Mouse (Mus musculus): ENCODE data around the gene Akap7. TPM values are rescaled to one million over a fixed set of nuclear protein-coding genes. Genes with fewer than 3 reads are reported as not detected.

The Akap7 gene
- polyA plus RNA-seq (2014; fragmentation: Nextera tagmentation; extraction: Ambion mirVana) = 20.5 and 22.1 TPM in 2 replicates

- no peaks in the 10 kb centered on the region for H3K4me1 ChIP-seq (ENCODE audit: control insufficient read depth, insufficient read depth, low read length)
Measured at GRCm38 (mm10) chr10:25307770-25308169, at the start of gene Akap7. Gene Akap7 (minus strand): TSS chr10:25307870.

DNA sequence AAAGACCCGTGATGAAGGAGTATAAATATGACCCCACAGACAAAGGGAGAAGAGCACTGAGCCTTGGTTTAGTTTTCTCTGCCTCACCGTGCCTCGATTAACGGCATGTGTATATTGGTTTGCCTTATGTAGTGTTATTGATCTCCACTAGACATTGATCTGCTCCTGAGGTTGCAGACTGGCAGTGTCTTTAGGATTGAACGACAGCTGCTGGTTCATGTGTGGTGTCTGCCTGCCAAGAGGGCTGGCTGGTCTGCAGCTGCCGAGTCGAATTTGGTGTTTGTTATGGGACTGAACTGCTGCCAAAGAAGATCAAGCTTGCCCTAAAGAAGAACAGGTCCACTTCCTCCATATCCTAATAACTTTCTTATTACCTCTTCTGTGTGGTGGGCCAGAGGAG, 46.7 kb upstream of the Akap7 start:
- no peaks in the 10 kb centered on the region for H3K4me1 ChIP-seq (ENCODE audit: control insufficient read depth, insufficient read depth, low read length)
- WGBS = 91% methylated on average over 7 of the region's 7 CpGs
- H3K36me3 ChIP-seq (ENCODE audit: control insufficient read depth, insufficient read depth, low read length) = no peaks in the 10 kb centered on the region
- H3K9me3 ChIP-seq (ENCODE audit: control insufficient read depth, low read length) = no peaks in the 10 kb centered on the region
- H3K4me2 ChIP-seq = no peak overlapping the region
- no peak overlapping the region for H3K27ac ChIP-seq (ENCODE audit: low read depth, low read length)
- DNase-seq (ENCODE audit: low spot score, missing footprints) (no peak), ATAC-seq (ENCODE audit: low FRiP score) (no peak)
- no peak overlapping the region for H3K9ac ChIP-seq (ENCODE audit: low read length)
- no peak overlapping the region for H3K4me3 ChIP-seq (ENCODE audit: low read depth, low read length)
- no peaks in the 10 kb centered on the region for H3K27me3 ChIP-seq (ENCODE audit: control insufficient read depth, insufficient read depth, low read length)

More at GRCm38 (mm10) chr10:25307770-25308169, at the start of gene Akap7:
- Histone ChIP-seq H3K9ac (ENCODE audit: low read length) (no peak within 1 kb of the TSS), H3K4me3 (ENCODE audit: low read depth, low read length) (no peak within 1 kb of the TSS), H3K27me3 (ENCODE audit: control insufficient read depth, insufficient read depth, low read length) (no peaks in the 10 kb centered on the region), H3K9me3 (ENCODE audit: control insufficient read depth, low read length) (no peaks in the 10 kb centered on the region), H3K4me2 (no peak within 1 kb of the TSS), H3K36me3 (ENCODE audit: control insufficient read depth, insufficient read depth, low read length) (no peaks in the 10 kb centered on the region), H3K27ac (ENCODE audit: low read depth, low read length) (no peak within 1 kb of the TSS)
- WGBS = 93% methylated on average over 9 of the region's 9 CpGs
- ATAC-seq (ENCODE audit: low FRiP score) (no peak), DNase-seq (ENCODE audit: low spot score, missing footprints) (no peak)

GRCm38 (mm10) chr10:25353941-25354340, 46.3 kb upstream of the Akap7 start:
- Histone ChIP-seq H3K4me1 (ENCODE audit: control insufficient read depth, insufficient read depth, low read length) (no peaks in the 10 kb centered on the region), H3K9ac (ENCODE audit: low read length) (no peak overlapping the region), H3K9me3 (ENCODE audit: control insufficient read depth, low read length) (no peaks in the 10 kb centered on the region), H3K27me3 (ENCODE audit: control insufficient read depth, insufficient read depth, low read length) (no peaks in the 10 kb centered on the region), H3K4me3 (ENCODE audit: low read depth, low read length) (no peak overlapping the region), H3K36me3 (ENCODE audit: control insufficient read depth, insufficient read depth, low read length) (no peaks in the 10 kb centered on the region), H3K4me2 (no peak overlapping the region), H3K27ac (ENCODE audit: low read depth, low read length) (no peak overlapping the region)
- no peak for DNase-seq (ENCODE audit: low spot score, missing footprints)
- ATAC-seq (ENCODE audit: low FRiP score) = no peak
- 92% methylated on average over 3 of the region's 3 CpGs for WGBS

DNA sequence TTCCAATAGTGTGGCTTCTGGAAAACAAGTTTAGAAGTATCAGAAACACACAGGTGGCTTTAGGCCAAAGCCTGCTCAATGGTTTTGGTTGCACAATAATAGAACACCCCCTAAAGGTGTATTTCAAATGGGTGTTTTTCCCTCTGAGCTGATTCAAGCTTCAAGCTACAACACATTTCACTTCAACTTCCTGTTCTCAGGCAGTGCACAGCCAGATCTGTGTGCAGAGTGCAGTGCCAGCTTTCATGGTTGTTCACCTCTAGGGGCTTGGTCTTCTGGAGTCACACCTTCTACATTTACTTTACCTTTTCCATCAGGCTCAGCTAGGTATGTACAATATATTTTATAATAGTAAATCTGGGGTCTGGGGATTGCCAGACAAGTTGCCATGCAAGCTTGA, 35.1 kb upstream of the Akap7 start:
- H3K9me3 ChIP-seq (ENCODE audit: control insufficient read depth, low read length) = no peaks in the 10 kb centered on the region
- H3K4me2 ChIP-seq = no peak overlapping the region
- ATAC-seq (ENCODE audit: low FRiP score) = no peak
- no peaks in the 10 kb centered on the region for H3K4me1 ChIP-seq (ENCODE audit: control insufficient read depth, insufficient read depth, low read length)
- H3K4me3 ChIP-seq (ENCODE audit: low read depth, low read length) = no peak overlapping the region
- H3K9ac ChIP-seq (ENCODE audit: low read length) = no peak overlapping the region
- no peaks in the 10 kb centered on the region for H3K27me3 ChIP-seq (ENCODE audit: control insufficient read depth, insufficient read depth, low read length)
- no peak for DNase-seq (ENCODE audit: low spot score, missing footprints)
- H3K36me3 ChIP-seq (ENCODE audit: control insufficient read depth, insufficient read depth, low read length) = no peaks in the 10 kb centered on the region
- no peak overlapping the region for H3K27ac ChIP-seq (ENCODE audit: low read depth, low read length)

GRCm38 (mm10) chr10:25340675-25341074, 33.0 kb upstream of the Akap7 start:
- no peaks in the 10 kb centered on the region for H3K4me1 ChIP-seq (ENCODE audit: control insufficient read depth, insufficient read depth, low read length)
- WGBS = 97% methylated on average over 5 of the region's 5 CpGs
- no peaks in the 10 kb centered on the region for H3K36me3 ChIP-seq (ENCODE audit: control insufficient read depth, insufficient read depth, low read length)
- ATAC-seq (ENCODE audit: low FRiP score) (no peak), DNase-seq (ENCODE audit: low spot score, missing footprints) (no peak)
- H3K27me3 ChIP-seq (ENCODE audit: control insufficient read depth, insufficient read depth, low read length) = no peaks in the 10 kb centered on the region
- no peak overlapping the region for H3K27ac ChIP-seq (ENCODE audit: low read depth, low read length)
- H3K9ac ChIP-seq (ENCODE audit: low read length) = no peak overlapping the region
- H3K4me3 ChIP-seq (ENCODE audit: low read depth, low read length) = no peak overlapping the region
- H3K9me3 ChIP-seq (ENCODE audit: control insufficient read depth, low read length) = no peaks in the 10 kb centered on the region
- H3K4me2 ChIP-seq = no peak overlapping the region

GRCm38 (mm10) chr10:25333390-25334079, 25.9 kb upstream of the Akap7 start:
- ATAC-seq (ENCODE audit: low FRiP score) = no peak
- Histone ChIP-seq H3K27me3 (ENCODE audit: control insufficient read depth, insufficient read depth, low read length) (no peaks in the 10 kb centered on the region), H3K27ac (ENCODE audit: low read depth, low read length) (no peak overlapping the region), H3K4me3 (ENCODE audit: low read depth, low read length) (no peak overlapping the region), H3K9ac (ENCODE audit: low read length) (no peak overlapping the region), H3K4me2 (no peak overlapping the region), H3K9me3 (ENCODE audit: control insufficient read depth, low read length) (no peaks in the 10 kb centered on the region), H3K36me3 (ENCODE audit: control insufficient read depth, insufficient read depth, low read length) (no peaks in the 10 kb centered on the region), H3K4me1 (ENCODE audit: control insufficient read depth, insufficient read depth, low read length) (no peaks in the 10 kb centered on the region)
- no peak for DNase-seq (ENCODE audit: low spot score, missing footprints)
- WGBS = 75% methylated on average over 4 of the region's 4 CpGs

DNA sequence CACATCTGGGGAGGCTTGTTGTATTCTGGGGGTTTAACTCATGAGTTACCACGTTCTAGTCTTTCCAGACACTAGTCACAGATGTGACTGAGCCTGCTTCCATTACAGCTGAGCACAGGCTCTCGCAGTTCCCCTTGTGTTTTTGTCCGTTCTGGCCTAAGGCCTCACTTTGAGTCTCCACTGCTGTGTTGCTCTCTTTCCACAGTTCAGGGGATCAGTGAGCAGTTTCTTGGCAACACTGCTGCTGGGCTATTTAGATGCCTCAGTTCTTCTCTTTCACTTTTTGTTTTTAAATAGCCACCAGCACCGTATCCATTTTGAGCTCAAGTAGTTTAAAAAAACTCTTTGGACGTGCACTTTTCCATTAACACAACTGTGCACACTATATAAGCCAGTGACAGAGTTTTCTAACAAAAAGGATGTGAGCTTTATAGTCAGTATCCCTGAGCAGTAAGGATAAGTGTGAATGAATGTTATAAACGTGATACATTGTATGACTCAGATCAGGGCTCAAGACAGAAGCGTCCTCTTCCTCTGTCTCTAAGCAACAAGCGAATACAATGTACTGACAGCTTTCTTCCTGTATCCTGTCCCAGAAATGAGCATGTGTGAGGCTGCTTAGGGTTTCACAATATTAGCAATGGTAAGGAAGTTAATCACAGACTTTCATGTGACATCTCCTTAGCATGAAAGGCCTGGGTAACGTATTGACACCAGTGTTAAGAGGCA, 23.8 kb upstream of the Akap7 start:
- Histone ChIP-seq H3K9ac (ENCODE audit: low read length) (no peak overlapping the region), H3K4me3 (ENCODE audit: low read depth, low read length) (no peak overlapping the region), H3K36me3 (ENCODE audit: control insufficient read depth, insufficient read depth, low read length) (no peaks in the 10 kb centered on the region), H3K9me3 (ENCODE audit: control insufficient read depth, low read length) (no peaks in the 10 kb centered on the region), H3K4me2 (no peak overlapping the region), H3K4me1 (ENCODE audit: control insufficient read depth, insufficient read depth, low read length) (no peaks in the 10 kb centered on the region), H3K27me3 (ENCODE audit: control insufficient read depth, insufficient read depth, low read length) (no peaks in the 10 kb centered on the region), H3K27ac (ENCODE audit: low read depth, low read length) (no peak overlapping the region)
- 74% methylated on average over 9 of the region's 9 CpGs for WGBS
- no peak for ATAC-seq (ENCODE audit: low FRiP score)
- no peak for DNase-seq (ENCODE audit: low spot score, missing footprints)

DNA sequence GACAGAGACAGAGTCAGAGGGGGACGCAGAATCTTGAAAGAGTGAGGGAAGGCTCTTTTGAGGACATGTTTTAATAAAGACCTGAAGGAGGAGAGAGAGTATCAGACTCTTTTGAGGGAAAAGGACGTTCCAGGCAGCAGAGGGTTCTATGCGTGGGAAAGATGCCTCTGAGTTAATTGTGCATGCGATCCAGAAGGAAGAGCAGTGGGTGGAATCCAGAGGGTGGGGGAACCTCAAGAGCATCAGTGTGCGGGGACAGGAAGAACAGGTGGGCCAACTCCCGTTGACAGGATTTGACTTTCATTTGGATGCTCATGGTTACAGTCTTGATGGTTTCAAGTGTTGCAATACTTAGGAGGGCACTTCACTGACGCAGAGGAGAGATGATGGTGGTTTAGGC, 22.4 kb upstream of the Akap7 start:
- Histone ChIP-seq H3K27me3 (ENCODE audit: control insufficient read depth, insufficient read depth, low read length) (no peaks in the 10 kb centered on the region), H3K9me3 (ENCODE audit: control insufficient read depth, low read length) (no peaks in the 10 kb centered on the region), H3K4me1 (ENCODE audit: control insufficient read depth, insufficient read depth, low read length) (no peaks in the 10 kb centered on the region), H3K4me2 (no peak overlapping the region), H3K36me3 (ENCODE audit: control insufficient read depth, insufficient read depth, low read length) (no peaks in the 10 kb centered on the region), H3K4me3 (ENCODE audit: low read depth, low read length) (no peak overlapping the region), H3K9ac (ENCODE audit: low read length) (no peak overlapping the region), H3K27ac (ENCODE audit: low read depth, low read length) (no peak overlapping the region)
- ATAC-seq (ENCODE audit: low FRiP score) (no peak), DNase-seq (ENCODE audit: low spot score, missing footprints) (no peak)
- WGBS = 93% methylated on average over 7 of the region's 7 CpGs

DNA sequence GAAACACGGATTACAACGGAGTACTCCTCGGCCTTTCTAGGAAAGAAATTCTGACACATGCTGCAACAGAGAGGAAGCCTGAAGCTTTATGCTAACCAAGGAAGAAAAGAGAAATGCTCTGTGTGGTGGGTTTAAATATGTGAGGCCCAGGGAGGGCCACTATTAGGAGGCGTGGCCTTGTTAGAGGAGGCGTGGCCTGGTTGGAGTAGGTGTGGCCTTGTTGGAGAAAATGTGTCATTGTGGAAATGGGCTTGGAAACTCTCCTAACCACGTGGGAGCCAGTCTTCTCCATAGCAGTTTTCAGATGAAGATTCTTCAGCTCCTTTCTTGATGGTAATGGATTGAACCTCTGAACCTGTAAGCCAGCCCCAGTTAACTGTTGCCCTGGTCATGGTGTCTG, 19.8 kb upstream of the Akap7 start:
- no peak overlapping the region for H3K27ac ChIP-seq (ENCODE audit: low read depth, low read length)
- WGBS = 84% methylated on average over 6 of the region's 6 CpGs
- H3K4me1 ChIP-seq (ENCODE audit: control insufficient read depth, insufficient read depth, low read length) = no peaks in the 10 kb centered on the region
- H3K9me3 ChIP-seq (ENCODE audit: control insufficient read depth, low read length) = no peaks in the 10 kb centered on the region
- H3K4me2 ChIP-seq = no peak overlapping the region
- H3K27me3 ChIP-seq (ENCODE audit: control insufficient read depth, insufficient read depth, low read length) = no peaks in the 10 kb centered on the region
- no peaks in the 10 kb centered on the region for H3K36me3 ChIP-seq (ENCODE audit: control insufficient read depth, insufficient read depth, low read length)
- ATAC-seq (ENCODE audit: low FRiP score) (no peak), DNase-seq (ENCODE audit: low spot score, missing footprints) (no peak)
- H3K4me3 ChIP-seq (ENCODE audit: low read depth, low read length) = no peak overlapping the region
- no peak overlapping the region for H3K9ac ChIP-seq (ENCODE audit: low read length)
